Mouse (Mus musculus) gonadal fat pad, adult 2 months (tissue): ENCODE measurements around the gene Iah1. TPM values are rescaled to one million over a fixed set of nuclear protein-coding genes. Genes with fewer than 3 reads are reported as not detected.
A peak's percentile ranks its signal among the peaks of the same experiment; 100 is the strongest.

Experiments used
- DNase-seq: peaks from one replicate; pipeline ENCODE4 v3.0.0-alpha.2; 2012; ENCODE audit warnings: low read depth
- polyA plus RNA-seq: library from polyadenylated mRNA; depleted of rRNA; stranded (reverse); fragments of >200 nt; gene quantifications from 2 replicates; pipeline ENCODE4 v1.2.3, GENCODE M21; 2012; rRNA removed

Gene Iah1
- polyA plus RNA-seq: 262 and 308 TPM in 2 replicates

GRCm38 (mm10) chr12:21315923-21316868 lies at the start of gene Iah1:
Iah1 (plus strand) TSS chr12:21316389.
- DNase-seq: peak; percentile 26

DNA sequence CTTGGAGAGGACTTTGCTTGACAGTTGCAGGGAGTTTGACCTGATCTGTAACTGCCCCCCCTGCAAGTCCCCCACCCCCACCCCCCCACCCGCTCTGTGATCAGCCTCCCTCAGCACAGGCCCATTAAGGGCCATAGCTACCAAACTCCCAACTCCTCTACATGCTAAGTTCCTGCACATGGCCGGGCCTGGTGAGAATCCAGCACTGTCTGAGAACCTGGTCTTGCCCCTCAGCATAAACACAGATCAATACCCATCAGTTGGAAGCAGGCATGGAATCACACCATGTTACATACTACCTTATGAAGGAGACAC lies 49.4 kb upstream of the Iah1 start:
- DNase-seq: no peak

DNA sequence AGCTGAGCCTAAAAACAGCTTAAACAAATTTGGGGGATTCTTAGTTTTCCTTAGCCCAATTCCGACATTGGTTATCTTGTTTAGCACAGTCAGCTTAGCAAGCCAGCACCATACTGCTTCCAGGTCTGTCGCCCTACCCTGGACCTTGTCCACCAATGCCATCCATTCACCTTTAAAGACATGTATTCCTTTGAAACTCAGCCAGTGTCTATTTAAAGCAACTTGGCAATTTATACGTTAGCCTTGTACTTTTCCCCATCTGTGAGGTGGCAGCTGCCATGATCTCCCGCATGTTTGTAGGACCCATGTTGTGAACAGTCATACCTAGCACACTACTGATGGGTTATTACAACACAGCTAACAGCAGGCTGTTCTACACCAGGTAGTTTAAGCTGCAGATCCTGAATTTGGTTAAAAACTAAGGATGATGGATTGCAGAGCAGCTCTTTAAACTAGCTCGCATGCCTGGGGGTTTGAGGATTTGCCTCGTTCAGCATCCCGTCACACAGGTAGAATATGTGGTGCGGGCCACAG lies 48.0 kb upstream of the Iah1 start:
- no peak for DNase-seq

GRCm38 (mm10) chr12:21274446-21274845 lies 41.7 kb upstream of the Iah1 start:
- no peak for DNase-seq

DNA sequence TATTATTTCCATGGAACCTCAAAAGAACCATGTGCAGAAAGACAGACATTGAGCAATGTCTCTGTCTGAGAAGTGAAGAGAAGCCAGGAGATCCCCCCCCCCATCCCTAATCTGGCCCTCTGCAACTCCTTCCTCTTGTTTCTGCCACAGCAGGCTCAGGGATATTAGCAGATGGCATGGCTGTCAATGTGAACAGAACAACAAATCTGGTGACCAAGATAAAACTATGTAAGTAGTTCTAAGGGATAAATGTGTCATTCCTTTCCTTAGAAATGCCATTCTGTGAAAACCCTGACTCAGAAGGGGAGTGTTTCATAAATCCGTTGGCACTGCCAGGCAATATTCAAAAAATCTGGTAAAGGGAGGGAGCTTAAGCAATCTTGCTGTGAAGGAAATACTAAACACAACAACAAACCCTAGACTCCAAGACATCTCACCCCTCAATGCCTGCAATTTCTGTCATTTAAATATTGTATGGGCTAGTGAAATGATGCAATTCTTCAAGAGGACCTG lies 38.8 kb upstream of the Iah1 start:
- DNase-seq: no peak

- no peak for DNase-seq
Measured at GRCm38 (mm10) chr12:21284761-21285441, 31.3 kb upstream of the Iah1 start, which contains the start of gene Cpsf3. Cpsf3 (plus strand) TSS chr12:21285391.

- no peak for DNase-seq
Measured at GRCm38 (mm10) chr12:21285508-21286242, 30.5 kb upstream of the Iah1 start.

DNA sequence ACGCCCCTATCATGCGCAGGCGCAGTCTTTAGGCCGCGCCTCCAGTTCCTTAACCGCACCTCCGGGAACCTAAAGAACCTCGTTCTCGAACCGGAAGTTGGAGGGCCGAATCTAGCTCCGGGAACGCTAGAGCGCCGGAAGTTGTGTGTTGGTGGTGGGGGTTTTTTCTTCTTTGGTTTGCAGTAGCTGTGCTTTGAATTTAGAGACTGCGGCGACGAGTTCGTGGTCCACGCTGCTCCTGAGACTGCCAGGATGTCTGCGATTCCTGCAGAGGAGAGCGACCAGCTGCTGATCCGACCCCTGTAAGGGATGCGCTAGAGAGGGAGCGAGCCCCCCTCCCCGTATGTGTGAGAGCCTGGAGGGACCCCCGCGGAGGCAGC lies 30.0 kb upstream of the Iah1 start, which contains the start of gene Itgb1bp1:
TSS of gene Itgb1bp1 (minus strand) at position 42 of the 380 bp plus-strand sequence.
- DNase-seq: peak; percentile 65

DNA sequence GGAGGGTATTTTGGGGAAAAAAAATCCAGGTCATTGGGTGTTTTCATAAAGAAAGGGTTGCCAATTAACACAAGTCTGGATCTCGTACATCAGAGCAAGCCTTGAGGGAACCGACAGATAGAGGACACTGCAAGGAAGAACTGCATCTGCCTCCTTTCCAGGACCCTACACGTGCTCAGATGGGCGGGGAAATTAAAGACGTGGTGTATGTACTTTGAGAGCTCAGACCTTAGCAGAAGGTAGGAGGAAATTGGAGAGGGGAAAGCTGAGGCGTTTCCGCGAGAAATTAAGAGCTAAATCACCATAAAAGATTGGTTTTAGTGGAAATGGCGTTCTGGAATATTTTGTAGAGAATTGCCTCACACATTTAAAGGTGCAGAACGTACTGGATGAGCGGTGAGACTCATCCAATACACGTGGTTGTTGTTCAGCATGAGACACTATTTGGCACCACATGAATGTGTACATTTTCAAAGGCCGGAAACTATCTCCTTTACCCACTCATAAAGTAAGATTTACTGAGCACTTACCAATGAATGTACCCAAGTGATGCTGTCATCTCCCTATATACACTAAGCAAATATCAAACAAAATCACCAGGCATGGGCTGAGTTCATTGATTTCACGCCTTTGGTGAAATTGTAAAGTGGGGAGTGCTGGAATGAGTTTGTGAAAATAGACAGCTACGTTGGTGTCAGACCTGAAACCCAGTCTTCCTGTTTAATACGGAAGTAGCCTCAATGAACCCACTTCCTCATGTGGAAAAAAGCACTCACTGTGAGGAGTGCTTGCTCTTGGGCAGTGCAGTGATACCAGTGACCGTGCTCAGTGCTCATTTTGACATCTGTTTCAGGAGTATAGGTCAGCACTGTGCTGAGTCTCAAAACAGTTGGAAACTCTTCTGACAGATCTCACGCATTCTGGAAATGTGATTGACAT lies 29.2 kb upstream of the Iah1 start:
- no peak for DNase-seq

- DNase-seq: peak; percentile 40
Measured at GRCm38 (mm10) chr12:21288716-21289395, 27.3 kb upstream of the Iah1 start.

DNA sequence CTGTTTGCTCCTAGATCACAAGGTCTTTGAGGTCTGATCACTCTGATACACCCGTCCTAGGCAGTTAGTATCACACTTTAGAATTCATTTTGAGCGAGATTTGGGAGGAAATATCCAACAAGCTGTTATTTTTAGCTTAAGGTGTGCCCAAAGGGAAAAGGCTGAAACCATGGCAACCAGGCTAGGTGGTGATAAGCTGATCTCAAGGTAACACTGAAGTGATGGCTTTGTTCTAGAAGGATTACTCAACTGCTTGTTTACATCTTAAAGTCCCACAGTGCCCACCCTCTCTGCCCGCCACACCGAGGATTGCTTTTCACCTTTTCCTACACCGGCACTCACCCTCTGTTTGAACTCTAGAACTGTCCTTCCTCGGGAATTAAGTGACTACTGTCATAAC lies 26.5 kb upstream of the Iah1 start:
- no peak for DNase-seq

GRCm38 (mm10) chr12:21298856-21299255 lies 17.3 kb upstream of the Iah1 start:
- no peak for DNase-seq

- DNase-seq: no peak
Measured at GRCm38 (mm10) chr12:21301324-21301723, 14.9 kb upstream of the Iah1 start.

GRCm38 (mm10) chr12:21301932-21302331 lies 14.3 kb upstream of the Iah1 start:
- DNase-seq: no peak

DNA sequence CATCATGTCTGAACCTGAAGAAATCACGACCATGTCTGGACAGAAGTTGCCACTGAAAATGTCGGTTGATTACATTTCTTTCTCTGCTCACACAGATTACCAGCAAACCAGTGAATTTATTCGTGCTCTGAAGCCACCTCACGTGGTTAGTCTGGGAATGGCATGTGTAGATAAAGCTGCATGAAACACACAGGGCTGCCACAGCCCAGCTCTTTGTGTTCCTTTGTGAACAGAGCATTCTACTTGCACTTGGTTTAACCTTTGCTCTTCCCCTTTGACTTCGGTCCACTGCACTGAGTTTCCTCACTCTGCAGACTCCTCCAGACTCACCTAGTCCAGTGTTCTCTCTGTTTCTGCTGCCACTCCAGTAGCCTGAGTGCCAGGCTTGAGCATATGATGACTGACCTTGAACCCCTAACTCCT lies 13.8 kb upstream of the Iah1 start:
- no peak for DNase-seq

DNA sequence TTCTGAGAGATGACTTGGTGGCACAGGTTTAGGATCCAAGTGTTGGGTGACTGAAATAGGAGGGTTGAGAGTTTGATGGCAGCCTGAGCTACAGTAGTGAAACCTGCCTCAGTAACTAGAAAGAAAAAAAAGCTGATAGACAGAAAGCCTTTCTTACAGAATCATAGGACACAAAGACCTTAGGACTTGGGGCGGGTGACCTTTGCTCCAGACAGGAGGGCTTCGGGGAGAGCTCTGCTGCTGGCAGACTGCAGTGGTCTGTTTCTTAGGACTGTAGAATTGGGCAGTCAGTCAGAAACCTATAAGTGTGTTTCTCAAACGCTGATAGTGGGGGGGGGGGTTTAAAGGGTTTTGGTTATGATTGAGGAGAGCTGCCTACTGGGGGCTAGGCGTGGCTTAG lies 10.4 kb upstream of the Iah1 start:
- DNase-seq: no peak

DNA sequence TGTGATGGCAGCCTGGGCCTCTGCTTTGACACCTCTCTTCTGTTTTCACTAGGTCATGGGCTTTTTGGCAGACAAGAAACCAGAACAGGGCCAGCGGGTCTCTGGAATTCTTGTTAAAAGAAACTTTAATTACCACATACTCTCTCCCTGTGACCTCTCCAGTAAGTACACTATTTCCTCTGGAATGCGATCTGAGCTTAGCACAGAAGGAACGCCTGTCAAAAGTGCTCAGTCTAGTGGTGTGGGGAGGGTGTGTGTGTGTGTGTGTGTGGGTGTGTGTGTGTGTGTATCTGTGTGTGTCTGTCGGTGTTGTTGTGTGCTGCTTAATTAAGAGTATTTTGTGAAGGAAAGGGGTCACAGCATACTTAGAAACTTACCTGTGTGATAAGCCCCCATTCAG lies 9.5 kb upstream of the Iah1 start:
- no peak for DNase-seq

DNA sequence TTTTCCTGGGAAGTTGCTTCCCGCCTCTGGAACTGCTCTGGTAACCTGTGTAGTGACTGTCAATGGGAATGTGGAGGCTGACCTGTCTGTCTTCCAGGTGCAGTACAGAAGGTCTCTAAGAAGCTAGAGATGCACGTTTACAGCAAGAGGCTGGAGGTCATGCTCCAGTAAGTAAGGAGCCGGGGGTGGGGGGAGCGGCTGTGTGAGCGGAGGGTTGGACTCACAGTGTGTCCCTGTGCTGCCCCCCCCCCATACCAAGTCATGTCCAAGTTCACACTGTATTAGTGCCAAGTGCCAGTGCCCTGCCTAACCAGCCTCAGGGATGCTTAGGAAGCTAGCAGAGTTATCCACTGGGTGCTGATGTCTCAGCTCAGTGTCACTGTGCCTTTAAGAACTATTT lies 4.0 kb upstream of the Iah1 start:
- no peak for DNase-seq

- peak; percentile 33 for DNase-seq
Measured at GRCm38 (mm10) chr12:21316869-21317265, 678 bp downstream of the Iah1 start.
